Mouse (Mus musculus) G1E (cell line): ENCODE measurements around the gene Ptpn13.

Source experiments
- CTCF ChIP-seq: IDR thresholded peaks from 2 replicates; pipeline ENCODE4 v1.5.1; 2012; ENCODE audit warnings: low read depth, low read length, inconsistent platforms, mixed read lengths
- TAL1 ChIP-seq: conservative IDR thresholded peaks from 2 replicates; pipeline ENCODE4 v1.6.1; 2012; ENCODE audit warnings: low read depth, low read length, inconsistent platforms, mixed read lengths

DNA sequence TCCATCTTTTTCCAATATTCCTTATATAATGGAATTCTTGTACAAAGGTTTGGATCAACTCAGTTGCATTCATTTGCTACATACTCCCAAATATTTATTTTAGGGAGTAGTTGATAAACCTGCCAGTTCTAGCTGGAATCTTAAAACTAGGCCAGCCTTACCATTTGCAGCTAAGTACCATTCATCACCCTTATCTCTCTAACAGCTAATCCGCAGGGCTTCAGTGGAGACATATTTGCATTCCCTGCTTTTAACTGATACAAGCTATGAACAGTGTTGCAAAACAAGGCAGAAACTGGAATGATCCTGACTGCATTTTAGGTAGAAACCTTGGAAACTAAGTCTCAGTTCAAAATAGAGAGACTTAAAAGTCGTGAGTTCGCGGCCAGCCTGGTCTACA, 27.6 kb upstream of the Ptpn13 start:
- TF ChIP-seq CTCF (no peak), TAL1 (no peak)
